Mouse (Mus musculus): ENCODE results near the gene Zfp385c.

GRCm38 (mm10) chr11:100700710-100701109 lies 8.5 kb upstream of the Zfp385c start:
- TF ChIP-seq CTCF (IDR thresholded peaks at IDR 0.05; ENCODE audit: low read depth, low read length) (no peak), POLR2A (IDR thresholded peaks at IDR 0.05; ENCODE audit: borderline replicate concordance, low read depth, low read length) (no peak)
